Mouse (Mus musculus) lung, embryonic 15.5 days (tissue): ENCODE results near the gene Chic2. TPM values are rescaled to one million over a fixed set of nuclear protein-coding genes. Genes with fewer than 3 reads are reported as not detected.

Experiments
- ATAC-seq: fragments of 200-750 bp; cut with Nextera tagmentation; 2 replicates; pipeline ENCODE4 v1.8.0; 2017; ENCODE audit warnings: moderate number of reproducible peaks, borderline replicate concordance; ENCODE audit not compliant: low FRiP score, low TSS enrichment; ENCODE audit errors: extremely low read depth
- H3K27ac ChIP-seq: fragments of 300-500 bp; sonication (generic); 2 replicates; pipeline ENCODE4 v1.5.1; 2015; ENCODE audit warnings: moderate library complexity, mild to moderate bottlenecking, inconsistent platforms
- H3K27me3 ChIP-seq: fragments of 300-500 bp; sonication (generic); 2 replicates; pipeline ENCODE4 v1.6.1; 2015; ENCODE audit warnings: inconsistent platforms
- H3K36me3 ChIP-seq: fragments of 300-500 bp; sonication (generic); 2 replicates; pipeline ENCODE4 v1.6.1; 2015; ENCODE audit warnings: inconsistent platforms
- H3K4me1 ChIP-seq: fragments of 300-500 bp; sonication (generic); 2 replicates; pipeline ENCODE4 v1.6.1; 2015; ENCODE audit warnings: inconsistent platforms
- H3K4me2 ChIP-seq: fragments of 300-500 bp; sonication (generic); 2 replicates; pipeline ENCODE4 v1.6.1; 2015; ENCODE audit warnings: inconsistent platforms, mild to moderate bottlenecking, moderate library complexity
- H3K4me3 ChIP-seq: fragments of 300-500 bp; sonication (generic); 2 replicates; pipeline ENCODE4 v1.5.1; 2015; ENCODE audit warnings: mild to moderate bottlenecking, inconsistent platforms
- H3K9ac ChIP-seq: fragments of 300-500 bp; sonication (generic); 2 replicates; pipeline ENCODE4 v1.6.1; 2015; ENCODE audit warnings: inconsistent platforms
- H3K9me3 ChIP-seq: fragments of 300-500 bp; sonication (generic); 2 replicates; pipeline ENCODE4 v1.6.1; 2016; ENCODE audit warnings: inconsistent platforms
- WGBS: fragments of 180-500 bp; shearing (Covaris S2); methylation state at CpG from one replicate; pipeline ENCODE4 v1.1.7; 2015; 5-methylcytosine and 5-hydroxymethylcytosine counted together
- polyA plus RNA-seq: library from polyadenylated mRNA; unstranded; fragments of >200 nt; fragmentation: Nextera tagmentation; extraction: Ambion mirVana; gene quantifications from 2 replicates; pipeline ENCODE4 v1.2.1, GENCODE M21; 2015

The Chic2 gene
- polyA plus RNA-seq, 1 experiment from 2014 or later = 36.0 TPM

DNA sequence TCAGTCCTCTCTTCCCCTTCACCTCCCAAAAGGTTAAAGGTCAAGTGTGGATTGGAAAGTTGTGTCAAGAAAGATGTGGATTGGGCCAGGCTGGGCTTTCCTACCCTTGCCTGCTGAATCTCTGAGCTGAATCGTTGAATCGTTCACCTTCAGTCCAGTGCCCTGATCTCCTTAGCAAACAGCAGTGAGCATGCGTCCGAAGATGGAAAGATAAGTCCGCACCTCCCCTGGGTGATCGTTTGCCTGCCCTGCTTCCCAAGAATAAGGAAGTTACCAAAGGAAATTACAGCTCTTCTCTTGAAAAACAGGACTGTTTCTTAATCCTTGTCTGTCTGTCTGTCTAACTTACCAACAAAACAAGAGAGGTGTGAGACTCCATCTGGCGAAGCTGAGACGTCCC lies 96.1 kb downstream of the Chic2 start:
- no peak for ATAC-seq
- Histone ChIP-seq H3K27me3 (peaks cover 2% of the 10 kb centered on the region; the same call in 1 of the 2 replicates), H3K4me1 (peaks cover 13% of the 10 kb centered on the region), H3K4me2 (no peak overlapping the region), H3K9me3 (no peaks in the 10 kb centered on the region), H3K4me3 (no peak overlapping the region), H3K27ac (no peak overlapping the region), H3K9ac (no peak overlapping the region), H3K36me3 (no peaks in the 10 kb centered on the region)
- WGBS = 51% methylated on average over 8 of the region's 8 CpGs

Other genes starting within 250 kb of the Chic2 start
- gene Gsx2, start 30.8 kb upstream of the Chic2 start, polyA plus RNA-seq = not detected in 2 replicates
- 39.5 and 43.6 TPM in 2 replicates for gene Pdgfra, start 107.5 kb upstream of the Chic2 start, polyA plus RNA-seq